Mouse (Mus musculus): Measurements from ENCODE around the gene Vps29.

The Vps29 gene

GRCm38 (mm10) chr5:122399871-122400270 is 45.7 kb downstream of the Vps29 start:
- no peak for DNase-seq (ENCODE audit: low spot score in 2 of 2)

- peak in 1 of 2 experiments; percentile 58 for DNase-seq (ENCODE audit: low spot score in 2 of 2)
Measured at GRCm38 (mm10) chr5:122400628-122401302, 46.6 kb downstream of the Vps29 start.

GRCm38 (mm10) chr5:122401303-122401640 is 47.1 kb downstream of the Vps29 start:
- peak in 1 of 2 experiments; percentile 76 for DNase-seq (ENCODE audit: low spot score in 2 of 2)

GRCm38 (mm10) chr5:122402160-122402559 is 48.0 kb downstream of the Vps29 start:
- no peak for DNase-seq (ENCODE audit: low spot score in 2 of 2)

- peak in 1 of 2 experiments; percentile 70 for DNase-seq (ENCODE audit: low spot score in 2 of 2)
Measured at GRCm38 (mm10) chr5:122402772-122403171, 48.6 kb downstream of the Vps29 start.

- DNase-seq (ENCODE audit: low spot score in 2 of 2), result no peak
Measured at GRCm38 (mm10) chr5:122403362-122403761, 49.2 kb downstream of the Vps29 start.

GRCm38 (mm10) chr5:122405537-122405936 is 51.4 kb downstream of the Vps29 start:
- DNase-seq (ENCODE audit: low spot score in 2 of 2), result no peak

GRCm38 (mm10) chr5:122409692-122410645 is 55.8 kb downstream of the Vps29 start:
- DNase-seq (ENCODE audit: low spot score in 2 of 2), result no peak

GRCm38 (mm10) chr5:122411892-122412291 is 57.7 kb downstream of the Vps29 start:
- DNase-seq (ENCODE audit: low spot score in 2 of 2), result no peak

GRCm38 (mm10) chr5:122412826-122413225 is 58.7 kb downstream of the Vps29 start:
- no peak for DNase-seq (ENCODE audit: low spot score in 2 of 2)

GRCm38 (mm10) chr5:122414351-122414750 is 60.2 kb downstream of the Vps29 start:
- DNase-seq (ENCODE audit: low spot score in 2 of 2), result no peak

Data from left cerebral cortex, adult 9 months (tissue).